Mouse (Mus musculus): Measurements from ENCODE around the gene Hells.

The Hells gene

GRCm38 (mm10) chr19:38930788-38931565, at the start of gene Hells:
Gene Hells (plus strand): TSS chr19:38930915.
- DNase-seq (ENCODE audit: low spot score in 2 of 2): peak; percentile 84 to 92

GRCm38 (mm10) chr19:38901146-38902135, 29.3 kb upstream of the Hells start:
- DNase-seq (ENCODE audit: low spot score in 2 of 2): no peak

- no peak for DNase-seq (ENCODE audit: low spot score in 2 of 2)
Measured at GRCm38 (mm10) chr19:38902501-38902900, 28.2 kb upstream of the Hells start.

GRCm38 (mm10) chr19:38913786-38914185, 16.9 kb upstream of the Hells start:
- DNase-seq (ENCODE audit: low spot score in 2 of 2): no peak

GRCm38 (mm10) chr19:38914926-38915325, 15.8 kb upstream of the Hells start:
- DNase-seq (ENCODE audit: low spot score in 2 of 2): no peak

- peak; percentile 34 to 54 for DNase-seq (ENCODE audit: low spot score in 2 of 2)
Measured at GRCm38 (mm10) chr19:38915677-38916076, 15.0 kb upstream of the Hells start.

- no peak for DNase-seq (ENCODE audit: low spot score in 2 of 2)
Measured at GRCm38 (mm10) chr19:38928481-38929158, 2.1 kb upstream of the Hells start.

- no peak for DNase-seq (ENCODE audit: low spot score in 2 of 2)
Measured at GRCm38 (mm10) chr19:38929471-38930251, 1.1 kb upstream of the Hells start.

- DNase-seq (ENCODE audit: low spot score in 2 of 2): peak in 1 of 2 experiments; percentile 31
Measured at GRCm38 (mm10) chr19:38930252-38930787, 395 bp upstream of the Hells start.

GRCm38 (mm10) chr19:38931566-38931890, 813 bp downstream of the Hells start:
- DNase-seq (ENCODE audit: low spot score in 2 of 2): no peak

GRCm38 (mm10) chr19:38944590-38945307, 14.0 kb downstream of the Hells start:
- DNase-seq (ENCODE audit: low spot score in 2 of 2): no peak

GRCm38 (mm10) chr19:38970741-38971140, 40.0 kb downstream of the Hells start:
- DNase-seq (ENCODE audit: low spot score in 2 of 2): no peak

GRCm38 (mm10) chr19:38972581-38972980, 41.9 kb downstream of the Hells start:
- DNase-seq (ENCODE audit: low spot score in 2 of 2): no peak

GRCm38 (mm10) chr19:38973666-38974065, 43.0 kb downstream of the Hells start:
- no peak for DNase-seq (ENCODE audit: low spot score in 2 of 2)

- no peak for DNase-seq (ENCODE audit: low spot score in 2 of 2)
Measured at GRCm38 (mm10) chr19:38976269-38976668, 45.6 kb downstream of the Hells start.

GRCm38 (mm10) chr19:38981966-38982365, 51.3 kb downstream of the Hells start:
- peak; percentile 42 to 80 for DNase-seq (ENCODE audit: low spot score in 2 of 2)

- no peak for DNase-seq (ENCODE audit: low spot score in 2 of 2)
Measured at GRCm38 (mm10) chr19:38998248-38998647, 67.5 kb downstream of the Hells start.

GRCm38 (mm10) chr19:38998676-38999075, 68.0 kb downstream of the Hells start:
- DNase-seq (ENCODE audit: low spot score in 2 of 2): no peak

GRCm38 (mm10) chr19:39005132-39005531, 74.4 kb downstream of the Hells start:
- no peak for DNase-seq (ENCODE audit: low spot score in 2 of 2)

- DNase-seq (ENCODE audit: low spot score in 2 of 2): no peak
Measured at GRCm38 (mm10) chr19:39006715-39007114, 76.0 kb downstream of the Hells start, which contains the start of gene Cyp2c55. Gene Cyp2c55 (plus strand): TSS chr19:39007019.
